Mouse (Mus musculus) hindbrain, embryonic 15.5 days (tissue): ENCODE data around the gene Gm21317. TPM values are rescaled to one million over a fixed set of nuclear protein-coding genes. Genes with fewer than 3 reads are reported as not detected.
"Not testable (repeated sequence)": the region's sequence is repeated elsewhere in the genome, so short reads cannot be mapped to it uniquely, and the experiment has no call there.

Source experiments
- ATAC-seq: fragments of 200-750 bp; cut with Nextera tagmentation; 2 replicates; pipeline ENCODE4 v1.8.0; 2017; ENCODE audit warnings: low read depth, moderate number of reproducible peaks, moderate TSS enrichment; ENCODE audit not compliant: low FRiP score
- H3K27ac ChIP-seq: fragments of 300-500 bp; sonication (generic); replicated peaks from 2 replicates; pipeline ENCODE4 v1.5.1; 2015; ENCODE audit warnings: mild to moderate bottlenecking, inconsistent platforms
- H3K27me3 ChIP-seq: fragments of 300-500 bp; sonication (generic); 2 replicates; pipeline ENCODE4 v1.6.1; 2015; ENCODE audit warnings: control low read depth, inconsistent platforms
- H3K36me3 ChIP-seq: fragments of 300-500 bp; sonication (generic); 2 replicates; pipeline ENCODE4 v1.6.1; 2015; ENCODE audit warnings: control low read depth, inconsistent platforms
- H3K4me1 ChIP-seq: fragments of 300-500 bp; sonication (generic); replicated peaks from 2 replicates; pipeline ENCODE4 v1.6.1; 2015; ENCODE audit warnings: control low read depth, inconsistent platforms
- H3K4me2 ChIP-seq: fragments of 300-500 bp; sonication (generic); 2 replicates; pipeline ENCODE4 v1.6.1; 2015; ENCODE audit warnings: moderate library complexity, mild to moderate bottlenecking, inconsistent platforms
- H3K4me3 ChIP-seq: fragments of 300-500 bp; sonication (generic); 2 replicates; pipeline ENCODE4 v1.5.1; 2015; ENCODE audit warnings: mild to moderate bottlenecking, inconsistent platforms
- H3K9ac ChIP-seq: fragments of 300-500 bp; sonication (generic); 2 replicates; pipeline ENCODE4 v1.6.1; 2015; ENCODE audit warnings: inconsistent platforms
- H3K9me3 ChIP-seq: fragments of 300-500 bp; sonication (generic); 2 replicates; pipeline ENCODE4 v1.6.1; 2016; ENCODE audit warnings: control low read depth, inconsistent platforms
- WGBS: fragments of 180-500 bp; shearing (Covaris S2); methylation state at CpG from one replicate; pipeline ENCODE4 v1.1.7; 2015; 5-methylcytosine and 5-hydroxymethylcytosine counted together
- polyA plus RNA-seq: library from polyadenylated mRNA; unstranded; fragments of >200 nt; fragmentation: Nextera tagmentation; extraction: Ambion mirVana; gene quantifications from 2 replicates; pipeline ENCODE4 v1.2.1, GENCODE M21; 2015

Gene Gm21317
- polyA plus RNA-seq = not detected in 2 replicates

DNA sequence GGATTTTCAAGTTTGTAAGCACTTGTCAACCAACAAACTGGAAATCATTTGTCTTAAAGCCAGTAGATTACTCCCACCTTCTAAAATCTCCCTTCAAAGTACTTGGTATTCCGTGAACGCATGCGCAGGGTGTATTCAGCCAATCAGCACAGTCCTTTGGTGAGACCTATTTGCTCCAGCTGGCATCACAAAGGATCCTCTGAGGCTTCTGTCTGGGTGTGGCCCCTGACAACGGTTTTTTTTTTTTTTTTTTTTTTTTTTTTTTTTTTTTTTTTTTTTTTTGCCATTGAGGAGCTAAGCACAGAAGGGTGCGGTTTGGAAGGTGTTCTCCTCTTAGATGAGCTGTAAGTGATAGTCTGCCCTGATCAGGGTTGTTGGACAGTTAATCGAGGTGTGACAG, at the start of gene Gm21317:
Gm21317 (plus strand) TSS at position 301 of the 400 bp plus-strand sequence.
- not testable (repeated sequence) for H3K4me1 ChIP-seq, H3K4me3 ChIP-seq, H3K36me3 ChIP-seq, H3K9ac ChIP-seq, H3K27ac ChIP-seq, H3K9me3 ChIP-seq, H3K27me3 ChIP-seq, ATAC-seq, H3K4me2 ChIP-seq
- WGBS = no CpG with 5 or more reads among the region's 6 CpGs
